Comparison of ENCODE assay signal across 23 mouse cellular contexts in genomic region chr14:62780520-62781316, GRCm38 (mm10). TPM values are rescaled to one million over a fixed set of nuclear protein-coding genes. Genes with fewer than 3 reads are reported as not detected.
A peak's percentile ranks its signal among the peaks of the same experiment; 100 is the strongest.
DNase-seq lines count a peak whose midpoint lies in the region; ATAC-seq lines count a peak whose summit lies in the region.
"Had no signal": no experiment of that assay in that cellular context is flagged by ENCODE, and none has a peak within 500 bp of the region (broad histone marks: within the 10 kb centered on the region; RNA-seq: fewer than 3 reads in every experiment).

No protein-coding gene starts in this region.

- no peaks in the 10 kb centered on the region for H3K9me3 ChIP-seq in liver, embryonic 11.5 days (ENCODE audit: control insufficient read depth, low read length)
- H3K9me3 ChIP-seq: embryonic facial prominence, embryonic 13.5 days; hindbrain, embryonic 13.5 days had no signal

- no peak overlapping the region for H3K9ac ChIP-seq in liver, embryonic 11.5 days (ENCODE audit: low read depth, low read length)
- H3K9ac ChIP-seq: embryonic facial prominence, embryonic 13.5 days; heart, embryonic 12.5 days; hindbrain, embryonic 13.5 days had no signal

- H3K4me1 ChIP-seq in liver, embryonic 11.5 days (replicated peaks; ENCODE audit: control insufficient read depth, insufficient read depth, low read length) = peaks cover 10% of the 10 kb centered on the region
- H3K4me1 ChIP-seq: embryonic facial prominence, embryonic 13.5 days; hindbrain, embryonic 13.5 days had no signal

- WGBS in liver, embryonic 11.5 days = 42% methylated on average over 9 of the region's 9 CpGs

- H3K36me3 ChIP-seq in liver, embryonic 11.5 days (ENCODE audit: control insufficient read depth, insufficient read depth, low read length) = no peaks in the 10 kb centered on the region
- H3K36me3 ChIP-seq: embryonic facial prominence, embryonic 13.5 days; heart, embryonic 12.5 days; hindbrain, embryonic 13.5 days had no signal

- H3K4me3 ChIP-seq in liver, embryonic 11.5 days (ENCODE audit: low read depth, low read length) = no peak overlapping the region
- H3K4me3 ChIP-seq: embryonic facial prominence, embryonic 13.5 days; heart, embryonic 12.5 days; hindbrain, embryonic 13.5 days; left cerebral cortex, adult 2 months had no signal

- peak; percentile 99 for ATAC-seq in liver, embryonic 11.5 days (replicated peaks; ENCODE audit: low FRiP score)
- peak; percentile 97 for ATAC-seq in megakaryocyte progenitor cell, adult 5-6 weeks (replicated peaks; ENCODE audit: poor library complexity)
- ATAC-seq: forebrain, embryonic 16.5 days; inflammation-experienced regulatory T-cells, adult 6 months; midbrain, embryonic 16.5 days had no signal

- H3K4me2 ChIP-seq in liver, embryonic 11.5 days = peak overlapping the region; percentile 24
- H3K4me2 ChIP-seq: embryonic facial prominence, embryonic 13.5 days; heart, embryonic 12.5 days; hindbrain, embryonic 13.5 days had no signal

- peak; percentile 2 to 7 for DNase-seq in spleen, postnatal 36 days (ENCODE audit: low spot score in 2 of 2)
- DNase-seq in spleen, postnatal 14 days (ENCODE audit: low spot score in 2 of 2) = no peak
- peak; percentile 19 for DNase-seq in c-Kit-positive CD71-negative TER-119-negative erythroid progenitor cells, embryonic 14.5 days (ENCODE audit: low read depth)
- DNase-seq in liver, embryonic 11.5 days (ENCODE audit: low spot score) = peak; percentile 49
- DNase-seq in kidney, postnatal 25 days = no peak
- no peak for DNase-seq in adrenal gland, adult 18-20 months (ENCODE audit: low spot score in 2 of 2)
- DNase-seq: adrenal gland, postnatal 25 days; cerebellum, adult 2 months; gastrocnemius, postnatal 36 days; kidney, adult 8-10 months; kidney, postnatal 4 days; layer of hippocampus, adult 9-11 months; left cerebral cortex, postnatal 4 days; lung, postnatal 10 days; thymus, postnatal 14 days had no signal

- 0 out of 2 replicates have a peak, but pooled peaks cover 4% of the 10 kb centered on the region for H3K27me3 ChIP-seq in liver, embryonic 11.5 days (replicated peaks; ENCODE audit: control insufficient read depth, insufficient read depth, low read length)
- H3K27me3 ChIP-seq: embryonic facial prominence, embryonic 13.5 days; heart, embryonic 12.5 days; hindbrain, embryonic 13.5 days had no signal

- no peak overlapping the region for H3K27ac ChIP-seq in liver, embryonic 11.5 days (ENCODE audit: low read depth, low read length)
- H3K27ac ChIP-seq: embryonic facial prominence, embryonic 13.5 days; hindbrain, embryonic 13.5 days; left cerebral cortex, adult 2 months had no signal

RNA-seq across cellular contexts. Expression of gene Ints6, which starts 19.7 kb away (rescaled TPM):
- 30.1 and 32.2 TPM in 2 replicates for polyA plus RNA-seq in liver, embryonic 11.5 days (2014; fragmentation: Nextera tagmentation; extraction: Ambion mirVana)
- total RNA-seq in megakaryocyte progenitor cell, adult 5-6 weeks (2015) = 55.1 and 62.4 TPM in 2 replicates
- total RNA-seq in megakaryocyte progenitor cell, adult 5-6 weeks (2017) = 77.3 and 85.7 TPM in 2 replicates
- 10 to 100 TPM; 34.3 to 44.5 TPM for total RNA-seq in adrenal gland, adult 18-20 months (2021)

RNA-seq across cellular contexts. Expression of gene Wdfy2, which starts 56.8 kb away (rescaled TPM):
- 6.0 and 6.7 TPM in 2 replicates for polyA plus RNA-seq in liver, embryonic 11.5 days (2014; fragmentation: Nextera tagmentation; extraction: Ambion mirVana)
- total RNA-seq in megakaryocyte progenitor cell, adult 5-6 weeks (2015) = 18.2 and 19.6 TPM in 2 replicates
- total RNA-seq in megakaryocyte progenitor cell, adult 5-6 weeks (2017) = 22.1 and 24.2 TPM in 2 replicates
- 10 to 100 TPM; 20.0 to 33.7 TPM for total RNA-seq in adrenal gland, adult 18-20 months (2021)

Comparison
In these comparisons a context has a peak if more than half of its experiments do, and no peak if none do; other contexts are left out.
1. DNase-seq: peak in spleen, postnatal 36 days (2 of 2), c-Kit-positive CD71-negative TER-119-negative erythroid progenitor cells, embryonic 14.5 days (single experiment) and liver, embryonic 11.5 days (single experiment); none in spleen, postnatal 14 days (0 of 2), kidney, postnatal 25 days (0 of 2) and adrenal gland, adult 18-20 months (0 of 2).